Mouse (Mus musculus): Measurements from ENCODE around the gene Fignl2.

The Fignl2 gene

GRCm38 (mm10) chr15:101011352-101011751 lies 67.0 kb downstream of the Fignl2 start:
- DNase-seq (ENCODE audit: low read depth, low spot score), result no peak

- DNase-seq (ENCODE audit: low read depth, low spot score), result no peak
Measured at GRCm38 (mm10) chr15:101008386-101009010, 69.9 kb downstream of the Fignl2 start.

- DNase-seq (ENCODE audit: low read depth, low spot score), result no peak
Measured at GRCm38 (mm10) chr15:101007236-101007635, 71.1 kb downstream of the Fignl2 start.

- no peak for DNase-seq (ENCODE audit: low read depth, low spot score)
Measured at GRCm38 (mm10) chr15:101006251-101007040, 71.9 kb downstream of the Fignl2 start.

- no peak for DNase-seq (ENCODE audit: low read depth, low spot score)
Measured at GRCm38 (mm10) chr15:101005717-101006116, 72.7 kb downstream of the Fignl2 start.

- no peak for DNase-seq (ENCODE audit: low read depth, low spot score)
Measured at GRCm38 (mm10) chr15:101004538-101004937, 73.8 kb downstream of the Fignl2 start.

- DNase-seq (ENCODE audit: low read depth, low spot score), result no peak
Measured at GRCm38 (mm10) chr15:101002466-101002865, 75.9 kb downstream of the Fignl2 start.

GRCm38 (mm10) chr15:101001685-101002084 lies 76.7 kb downstream of the Fignl2 start:
- DNase-seq (ENCODE audit: low read depth, low spot score), result no peak

All from brain, embryonic 18.5 days (tissue).